16 mouse cellular contexts compared by ENCODE assay signal in genomic region chr8:123188841-123189240, GRCm38 (mm10). TPM values are rescaled to one million over a fixed set of nuclear protein-coding genes. Genes with fewer than 3 reads are reported as not detected.
"Had no signal": no experiment of that assay in that cellular context is flagged by ENCODE, and none has a peak within 500 bp of the region (broad histone marks: within the 10 kb centered on the region; RNA-seq: fewer than 3 reads in every experiment).

No protein-coding gene starts in this region.

- H3K27me3 ChIP-seq: intestine, embryonic 15.5 days; limb, embryonic 12.5 days; midbrain, embryonic 12.5 days had no signal

- ATAC-seq: intestine, embryonic 15.5 days; liver, postnatal 0 days had no signal

- H3K27ac ChIP-seq: intestine, embryonic 15.5 days; layer of hippocampus, adult 2 months; limb, embryonic 12.5 days; liver, embryonic 13.5 days; midbrain, embryonic 12.5 days had no signal

- H3K4me2 ChIP-seq: intestine, embryonic 15.5 days; limb, embryonic 12.5 days; liver, embryonic 13.5 days; midbrain, embryonic 12.5 days had no signal

- H3K9me3 ChIP-seq: intestine, embryonic 15.5 days; limb, embryonic 12.5 days; liver, embryonic 13.5 days; midbrain, embryonic 12.5 days had no signal

- H3K9ac ChIP-seq: intestine, embryonic 15.5 days; limb, embryonic 12.5 days; liver, embryonic 13.5 days; liver, postnatal 0 days; midbrain, embryonic 12.5 days had no signal

- H3K4me3 ChIP-seq: intestine, embryonic 15.5 days; layer of hippocampus, adult 2 months; limb, embryonic 12.5 days; liver, embryonic 13.5 days; midbrain, embryonic 12.5 days had no signal

- DNase-seq: kidney, adult 18-20 months; kidney, postnatal 10 days; kidney, postnatal 4 days; liver; liver, embryonic 13.5 days; liver, postnatal 0 days; right cerebral cortex, postnatal 14 days; thymus, adult 18-20 months; thymus, postnatal 25 days had no signal

- H3K36me3 ChIP-seq: intestine, embryonic 15.5 days; limb, embryonic 12.5 days; liver, embryonic 13.5 days; midbrain, embryonic 12.5 days had no signal

RNA-seq across cellular contexts. Expression of gene Dpep1, which starts 2.8 kb away (rescaled TPM):
- total RNA-seq: left cerebral cortex, postnatal 36 days; megakaryocyte-erythroid progenitor cell, adult 5-6 weeks had no signal
- polyA plus RNA-seq: neural tube, embryonic 14.5 days had no signal

RNA-seq across cellular contexts. Expression of gene Sult5a1, which starts 30.7 kb away (rescaled TPM):
- total RNA-seq: left cerebral cortex, postnatal 36 days; megakaryocyte-erythroid progenitor cell, adult 5-6 weeks had no signal
